Mouse (Mus musculus): ENCODE data around the gene 4930447C04Rik. TPM values are rescaled to one million over a fixed set of nuclear protein-coding genes. Genes with fewer than 3 reads are reported as not detected.

The 4930447C04Rik gene
- polyA plus RNA-seq, 1 experiment = not detected

DNA sequence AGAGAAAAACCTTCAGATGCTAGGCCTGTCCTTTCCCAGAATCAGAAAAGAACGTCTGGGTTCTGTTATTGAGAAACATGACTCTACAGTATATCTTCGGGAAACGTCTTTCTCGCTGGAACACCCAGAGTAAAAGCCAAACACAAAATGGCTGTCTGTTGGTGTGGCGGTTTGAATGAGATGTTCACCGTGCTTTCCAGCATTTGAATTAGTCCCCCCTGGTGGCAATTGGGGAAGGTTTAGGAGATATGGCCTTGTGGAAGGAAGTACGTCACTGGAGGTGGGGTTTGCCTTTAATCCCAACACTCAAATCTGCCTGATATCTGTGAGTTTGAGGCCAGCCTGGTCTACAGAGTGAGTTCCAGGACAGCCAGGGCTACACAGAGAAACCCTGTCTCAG is 27.0 kb upstream of the 4930447C04Rik start:
- TF ChIP-seq MYOD1 (IDR thresholded peaks at IDR 0.05; ENCODE audit: control insufficient read depth in 1 of 3, insufficient read length in 2 of 3, low read depth in 2 of 3) = no peak
- TF ChIP-seq USF1 (IDR thresholded peaks at IDR 0.05; ENCODE audit: low read depth) = no peak
- no peak for TF ChIP-seq CEBPB (IDR thresholded peaks at IDR 0.05; ENCODE audit: insufficient read depth, poor library complexity, severe bottlenecking)
- TF ChIP-seq MAX (IDR thresholded peaks at IDR 0.05; ENCODE audit: low read depth) = no peak
- no peak for TF ChIP-seq TCF12 (IDR thresholded peaks at IDR 0.05; ENCODE audit: insufficient read depth, poor library complexity, severe bottlenecking)
- TF ChIP-seq POLR2AphosphoS2 (IDR thresholded peaks at IDR 0.05; ENCODE audit: insufficient read length, low read depth) = no peak
- no peak for TF ChIP-seq REST (IDR thresholded peaks at IDR 0.05; ENCODE audit: insufficient read depth, insufficient read length)
- no peak for TF ChIP-seq TCF3 (IDR thresholded peaks at IDR 0.05; ENCODE audit: insufficient read length, low read depth)
- TF ChIP-seq SRF (IDR thresholded peaks at IDR 0.05; ENCODE audit: control insufficient read depth, insufficient read length, low read depth) = no peak
- TF ChIP-seq POLR2A (IDR thresholded peaks at IDR 0.05; ENCODE audit: insufficient read length, low read depth) = no peak
- TF ChIP-seq E2F4 (IDR thresholded peaks at IDR 0.05; ENCODE audit: insufficient read depth) = no peak
- TF ChIP-seq MYOG (IDR thresholded peaks at IDR 0.05; ENCODE audit: control insufficient read depth in 1 of 3, insufficient read depth in 1 of 3, insufficient read length in 2 of 3, low read depth in 2 of 3) = no peak
- Histone ChIP-seq H3K4me3 (no peak overlapping the region), H3ac (ENCODE audit: control insufficient read depth, insufficient read length) (no peak overlapping the region), H3K36me3 (ENCODE audit: control insufficient read depth, insufficient read depth) (no peaks in the 10 kb centered on the region), H3K79me2 (ENCODE audit: control insufficient read depth, insufficient read depth) (no peaks in the 10 kb centered on the region), H3K27me3 (ENCODE audit: control insufficient read depth, insufficient read depth, insufficient read length) (peaks cover 37% of the 10 kb centered on the region), H3K4me2 (ENCODE audit: low read depth) (no peak overlapping the region)

DNA sequence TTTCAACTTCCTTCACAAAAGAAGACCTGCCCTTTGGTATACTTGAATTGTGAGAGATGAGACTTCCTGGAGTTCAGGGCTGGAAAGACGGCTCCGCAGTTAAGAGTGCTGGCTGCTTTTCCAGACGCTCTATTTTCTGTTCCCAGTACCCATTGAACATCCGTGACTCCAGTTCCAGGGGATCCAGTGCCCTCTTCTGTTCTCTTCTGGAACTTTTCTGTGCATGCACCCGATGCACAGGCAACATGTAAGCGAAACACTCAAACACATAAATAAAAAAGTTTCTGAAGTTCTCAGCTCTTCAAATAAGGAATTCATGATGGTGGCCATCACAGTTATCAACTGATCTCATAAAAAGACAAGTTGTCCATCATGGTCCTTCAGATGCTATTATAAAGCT is 22.2 kb upstream of the 4930447C04Rik start:
- TF ChIP-seq TCF12 (IDR thresholded peaks at IDR 0.05; ENCODE audit: insufficient read depth, poor library complexity, severe bottlenecking) = no peak
- TF ChIP-seq MAX (IDR thresholded peaks at IDR 0.05; ENCODE audit: low read depth) = no peak
- no peak for TF ChIP-seq E2F4 (IDR thresholded peaks at IDR 0.05; ENCODE audit: insufficient read depth)
- no peak overlapping the region for H3K4me3 ChIP-seq

DNA sequence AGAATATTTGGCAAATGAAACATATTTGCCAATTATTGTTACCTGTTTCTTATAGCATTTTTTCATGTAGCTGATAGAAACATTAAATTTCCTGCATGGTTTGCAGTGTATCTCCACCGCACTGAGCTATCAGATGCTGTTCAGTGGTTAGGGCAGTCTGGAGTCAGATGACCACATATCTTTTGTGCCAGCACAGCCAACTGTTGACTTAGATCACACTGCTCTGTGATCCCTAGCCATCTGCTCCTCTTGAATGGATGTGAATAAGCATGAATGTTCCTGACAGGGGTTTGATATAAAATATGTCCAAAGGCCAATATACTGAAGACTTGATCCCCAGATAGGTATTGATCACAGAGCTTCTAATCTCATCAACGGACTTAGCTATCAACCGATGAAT is 17.9 kb upstream of the 4930447C04Rik start:
- no peaks in the 10 kb centered on the region for H3K79me2 ChIP-seq (ENCODE audit: control insufficient read depth, insufficient read depth)
- peak overlapping the region; percentile 15 for H3K4me2 ChIP-seq (ENCODE audit: low read depth)
- no peak overlapping the region for H3K4me3 ChIP-seq
- H3K36me3 ChIP-seq (ENCODE audit: control insufficient read depth, insufficient read depth) = no peaks in the 10 kb centered on the region
- no peak overlapping the region for H3ac ChIP-seq (ENCODE audit: control insufficient read depth, insufficient read length)
- TF ChIP-seq MAX (IDR thresholded peaks at IDR 0.05; ENCODE audit: low read depth) (no peak), MYOD1 (IDR thresholded peaks at IDR 0.05; ENCODE audit: control insufficient read depth in 1 of 3, insufficient read length in 2 of 3, low read depth in 2 of 3) (no peak), POLR2AphosphoS2 (IDR thresholded peaks at IDR 0.05; ENCODE audit: insufficient read length, low read depth) (no peak), TCF12 (IDR thresholded peaks at IDR 0.05; ENCODE audit: insufficient read depth, poor library complexity, severe bottlenecking) (no peak), E2F4 (IDR thresholded peaks at IDR 0.05; ENCODE audit: insufficient read depth) (no peak), REST (IDR thresholded peaks at IDR 0.05; ENCODE audit: insufficient read depth, insufficient read length) (no peak), TCF3 (IDR thresholded peaks at IDR 0.05; ENCODE audit: insufficient read length, low read depth) (no peak)
- peaks cover 45% of the 10 kb centered on the region for H3K27me3 ChIP-seq (ENCODE audit: control insufficient read depth, insufficient read depth, insufficient read length)

More for the DNA sequence above, 22.2 kb upstream of the 4930447C04Rik start:
- peaks cover 34% of the 10 kb centered on the region for H3K27me3 ChIP-seq (ENCODE audit: control insufficient read depth, insufficient read depth, insufficient read length)
- H3K4me2 ChIP-seq (ENCODE audit: low read depth) = no peak overlapping the region
- no peaks in the 10 kb centered on the region for H3K36me3 ChIP-seq (ENCODE audit: control insufficient read depth, insufficient read depth)
- H3K79me2 ChIP-seq (ENCODE audit: control insufficient read depth, insufficient read depth) = no peaks in the 10 kb centered on the region
- no peak overlapping the region for H3ac ChIP-seq (ENCODE audit: control insufficient read depth, insufficient read length)

DNA sequence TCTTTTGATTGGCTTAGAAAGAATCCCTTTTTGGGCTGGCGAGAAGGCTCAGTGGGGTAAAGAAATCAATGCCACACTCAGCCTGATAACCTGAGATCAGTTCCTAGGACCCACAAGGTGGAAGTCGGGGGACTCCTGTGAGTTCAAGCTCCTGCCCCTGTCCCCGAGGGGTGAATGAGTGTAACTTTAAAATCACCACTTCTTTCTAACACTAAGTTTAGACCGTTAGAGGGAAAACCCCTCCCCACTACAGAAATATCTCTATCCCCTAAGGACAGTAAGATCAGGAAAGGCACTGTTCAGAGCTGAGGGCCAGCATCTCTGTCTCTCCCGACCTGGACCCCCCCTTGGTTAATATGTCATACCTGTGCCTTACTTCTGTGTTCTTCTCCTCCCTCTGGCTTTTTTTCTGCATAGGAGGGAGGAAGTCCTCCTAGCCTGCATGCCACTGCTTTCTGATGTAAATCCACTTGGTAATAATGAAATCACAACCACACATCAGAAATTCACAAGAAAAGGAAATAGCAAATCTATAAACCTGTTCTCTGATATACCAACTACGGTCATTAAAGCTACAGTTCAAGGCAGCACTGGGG is 17.4 kb upstream of the 4930447C04Rik start:
- Histone ChIP-seq H3K79me2 (ENCODE audit: control insufficient read depth, insufficient read depth) (no peaks in the 10 kb centered on the region), H3ac (ENCODE audit: control insufficient read depth, insufficient read length) (no peak overlapping the region), H3K4me2 (ENCODE audit: low read depth) (peak overlapping the region; percentile 15), H3K36me3 (ENCODE audit: control insufficient read depth, insufficient read depth) (no peaks in the 10 kb centered on the region), H3K4me3 (no peak overlapping the region), H3K27me3 (ENCODE audit: control insufficient read depth, insufficient read depth, insufficient read length) (peaks cover 45% of the 10 kb centered on the region)
- TF ChIP-seq POLR2A (IDR thresholded peaks at IDR 0.05; ENCODE audit: insufficient read length, low read depth) (no peak), MAX (IDR thresholded peaks at IDR 0.05; ENCODE audit: low read depth) (no peak), USF1 (IDR thresholded peaks at IDR 0.05; ENCODE audit: low read depth) (no peak), TCF12 (IDR thresholded peaks at IDR 0.05; ENCODE audit: insufficient read depth, poor library complexity, severe bottlenecking) (no peak), TCF3 (IDR thresholded peaks at IDR 0.05; ENCODE audit: insufficient read length, low read depth) (no peak), CEBPB (IDR thresholded peaks at IDR 0.05; ENCODE audit: insufficient read depth, poor library complexity, severe bottlenecking) (no peak), SRF (IDR thresholded peaks at IDR 0.05; ENCODE audit: control insufficient read depth, insufficient read length, low read depth) (no peak), E2F4 (IDR thresholded peaks at IDR 0.05; ENCODE audit: insufficient read depth) (no peak), REST (IDR thresholded peaks at IDR 0.05; ENCODE audit: insufficient read depth, insufficient read length) (no peak), POLR2AphosphoS2 (IDR thresholded peaks at IDR 0.05; ENCODE audit: insufficient read length, low read depth) (no peak), MYOD1 (IDR thresholded peaks at IDR 0.05; ENCODE audit: control insufficient read depth in 1 of 3, insufficient read length in 2 of 3, low read depth in 2 of 3) (no peak), MYOG (IDR thresholded peaks at IDR 0.05; ENCODE audit: control insufficient read depth in 1 of 3, insufficient read depth in 1 of 3, insufficient read length in 2 of 3, low read depth in 2 of 3) (no peak)

DNA sequence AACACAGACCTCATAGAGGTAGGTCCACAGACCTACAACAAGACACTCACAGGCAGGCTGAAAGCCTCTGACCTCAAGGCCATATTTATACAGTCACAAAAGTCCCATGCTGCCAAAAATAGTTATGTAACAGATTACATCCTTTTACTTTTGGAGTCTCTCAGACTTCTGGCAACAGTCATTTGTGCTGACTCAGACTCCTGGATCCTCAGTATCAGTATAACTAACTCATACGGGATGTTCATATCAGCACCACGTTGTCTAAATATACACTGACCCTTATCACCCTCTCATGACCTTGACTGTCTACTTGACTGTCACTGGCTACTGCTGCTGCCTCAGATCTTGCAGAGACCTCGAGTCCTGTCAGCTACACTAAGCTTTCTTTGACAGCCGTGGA is 14.3 kb upstream of the 4930447C04Rik start:
- H3K27me3 ChIP-seq (ENCODE audit: control insufficient read depth, insufficient read depth, insufficient read length) = peaks cover 51% of the 10 kb centered on the region

More for the DNA sequence above, 14.3 kb upstream of the 4930447C04Rik start:
- no peaks in the 10 kb centered on the region for H3K79me2 ChIP-seq (ENCODE audit: control insufficient read depth, insufficient read depth)
- no peak overlapping the region for H3K4me2 ChIP-seq (ENCODE audit: low read depth)
- H3K4me3 ChIP-seq = no peak overlapping the region
- no peaks in the 10 kb centered on the region for H3K36me3 ChIP-seq (ENCODE audit: control insufficient read depth, insufficient read depth)
- H3ac ChIP-seq (ENCODE audit: control insufficient read depth, insufficient read length) = no peak overlapping the region
- no peak for TF ChIP-seq E2F4 (IDR thresholded peaks at IDR 0.05; ENCODE audit: insufficient read depth)
- TF ChIP-seq REST (IDR thresholded peaks at IDR 0.05; ENCODE audit: insufficient read depth, insufficient read length) = no peak
- no peak for TF ChIP-seq USF1 (IDR thresholded peaks at IDR 0.05; ENCODE audit: low read depth)
- TF ChIP-seq MYOG (IDR thresholded peaks at IDR 0.05; ENCODE audit: control insufficient read depth in 1 of 3, insufficient read depth in 1 of 3, insufficient read length in 2 of 3, low read depth in 2 of 3) = no peak
- no peak for TF ChIP-seq TCF3 (IDR thresholded peaks at IDR 0.05; ENCODE audit: insufficient read length, low read depth)
- TF ChIP-seq POLR2AphosphoS2 (IDR thresholded peaks at IDR 0.05; ENCODE audit: insufficient read length, low read depth) = no peak
- TF ChIP-seq CEBPB (IDR thresholded peaks at IDR 0.05; ENCODE audit: insufficient read depth, poor library complexity, severe bottlenecking) = no peak
- TF ChIP-seq MAX (IDR thresholded peaks at IDR 0.05; ENCODE audit: low read depth) = no peak
- no peak for TF ChIP-seq SRF (IDR thresholded peaks at IDR 0.05; ENCODE audit: control insufficient read depth, insufficient read length, low read depth)
- no peak for TF ChIP-seq MYOD1 (IDR thresholded peaks at IDR 0.05; ENCODE audit: control insufficient read depth in 1 of 3, insufficient read length in 2 of 3, low read depth in 2 of 3)
- no peak for TF ChIP-seq TCF12 (IDR thresholded peaks at IDR 0.05; ENCODE audit: insufficient read depth, poor library complexity, severe bottlenecking)
- TF ChIP-seq POLR2A (IDR thresholded peaks at IDR 0.05; ENCODE audit: insufficient read length, low read depth) = no peak

Data from myocyte (in vitro differentiated cells).